Mouse (Mus musculus) erythroid progenitor cell, adult 5-6 weeks (primary cell): ENCODE measurements around the gene Fen1. TPM values are rescaled to one million over a fixed set of nuclear protein-coding genes. Genes with fewer than 3 reads are reported as not detected.
"Not testable (repeated sequence)": the region's sequence is repeated elsewhere in the genome, so short reads cannot be mapped to it uniquely, and the experiment has no call there.

ENCODE experiments used
- ATAC-seq: replicated peaks from 2 replicates; pipeline ENCODE4 v1.8.0; 2016; ENCODE audit warnings: moderate number of reproducible peaks, mild to moderate bottlenecking, moderate TSS enrichment, inconsistent platforms; ENCODE audit not compliant: poor library complexity, low FRiP score, severe bottlenecking
- total RNA-seq, 2 experiments: library from RNA; stranded (forward) in 1 of 2; stranded (reverse) in 1 of 2; fragments of 150-400 nt in 1 of 2; fragments of 186-747, 209-891 nt in 1 of 2; gene quantifications; 2 replicates each; pipeline versions ENCODE4 v1.2.3 to v1.2.4; 2015 to 2017; ENCODE audit warnings: low replicate concordance in 2 of 2

The Fen1 gene
- total RNA-seq, 2 experiments from 2014 or later = 100 to 108 TPM

DNA sequence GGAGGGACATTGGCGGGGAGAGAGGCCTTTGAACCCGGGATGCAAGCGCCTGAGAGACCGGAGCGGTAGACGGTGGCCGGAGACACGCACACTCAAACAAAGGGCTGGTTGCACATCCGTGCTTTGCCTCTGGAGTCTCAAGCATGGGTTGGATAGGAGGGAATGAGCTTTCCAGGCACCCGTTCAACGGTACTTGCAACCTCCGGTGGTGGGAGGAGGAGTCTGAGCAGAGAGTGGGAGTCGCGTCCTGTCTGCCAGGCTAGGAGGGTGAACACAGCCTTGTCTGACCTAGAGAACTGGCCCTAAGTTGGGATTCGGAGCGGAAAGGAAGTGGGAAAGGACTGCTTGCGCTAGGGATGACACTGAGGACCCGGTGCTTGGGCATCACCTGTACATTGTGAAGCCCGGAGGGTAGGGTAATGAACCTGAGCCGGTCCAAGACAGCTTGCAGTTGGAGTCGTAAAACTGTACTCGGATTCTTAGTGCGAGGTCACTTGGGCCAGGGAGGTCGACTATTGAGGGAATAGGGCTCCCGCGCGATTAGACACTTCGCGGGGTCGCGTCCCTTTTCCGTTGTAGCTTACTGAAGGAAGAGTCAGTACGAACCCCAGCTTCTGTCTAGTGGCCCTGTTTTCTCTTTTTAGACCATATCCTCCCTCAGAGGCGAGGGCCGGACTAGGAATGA is 20.5 kb downstream of the Fen1 start:
- peak; percentile 66 for ATAC-seq

DNA sequence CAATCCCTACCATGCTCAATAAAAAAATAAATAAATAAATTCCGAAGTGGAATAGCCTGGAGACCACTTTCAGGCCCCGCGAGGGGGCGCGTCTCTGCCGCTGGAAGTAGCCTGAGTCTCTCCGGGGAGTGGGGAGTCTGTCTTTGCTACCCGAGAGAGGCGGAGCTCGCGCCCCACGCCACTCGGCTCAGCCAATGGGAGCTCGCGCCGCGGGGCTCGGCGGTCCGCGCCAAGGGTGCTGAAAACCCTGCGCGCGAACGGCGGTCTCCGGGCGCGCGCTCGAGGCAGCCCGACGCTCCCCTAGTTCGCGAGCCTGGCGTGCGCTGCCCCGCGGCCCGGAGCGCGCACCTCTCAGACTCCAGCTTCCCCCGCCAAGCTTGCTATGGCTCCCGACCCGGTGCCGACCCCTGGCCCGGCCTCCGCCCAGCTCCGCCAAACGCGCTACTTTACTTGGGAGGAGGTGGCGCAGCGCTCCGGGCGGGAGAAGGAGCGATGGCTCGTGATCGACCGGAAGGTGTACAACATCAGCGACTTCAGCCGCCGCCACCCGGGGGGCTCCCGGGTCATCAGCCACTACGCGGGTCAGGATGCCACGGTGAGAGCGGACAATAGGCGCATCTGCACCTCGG is 21.2 kb downstream of the Fen1 start, which contains the start of gene Fads1:
Fads1 (plus strand) TSS at position 219 of the 629 bp plus-strand sequence.
- peak; percentile 93 for ATAC-seq

- peak; percentile 74 for ATAC-seq
Measured at GRCm38 (mm10) chr19:10182142-10182541, 21.8 kb downstream of the Fen1 start.

- ATAC-seq = no peak
Measured at GRCm38 (mm10) chr19:10181225-10181624, 22.7 kb downstream of the Fen1 start.

- no peak for ATAC-seq
Measured at GRCm38 (mm10) chr19:10176941-10177372, 27.0 kb downstream of the Fen1 start.

GRCm38 (mm10) chr19:10176477-10176876 is 27.5 kb downstream of the Fen1 start:
- ATAC-seq = no peak

DNA sequence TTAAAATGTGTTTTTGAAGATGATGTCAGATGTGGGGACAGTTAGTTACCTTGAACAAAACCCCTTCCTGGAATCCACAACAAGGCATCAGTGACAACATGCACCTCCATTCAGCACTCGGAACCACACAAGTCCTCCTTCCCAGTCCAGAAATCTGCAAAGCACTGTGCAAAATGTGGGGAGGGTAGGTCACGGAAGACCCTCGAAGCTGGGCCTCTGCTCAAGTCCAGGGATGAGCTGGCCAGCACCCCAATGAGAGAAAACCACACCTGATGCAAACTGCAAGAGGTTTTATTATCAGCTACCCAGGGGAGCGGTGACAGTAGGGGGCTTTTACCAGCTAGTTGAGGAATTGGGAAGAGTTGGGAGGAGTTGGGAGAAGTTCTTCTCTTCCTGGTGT is 29.0 kb downstream of the Fen1 start:
- ATAC-seq = no peak

- peak; percentile 43 for ATAC-seq
Measured at GRCm38 (mm10) chr19:10173844-10174539, 30.0 kb downstream of the Fen1 start.

DNA sequence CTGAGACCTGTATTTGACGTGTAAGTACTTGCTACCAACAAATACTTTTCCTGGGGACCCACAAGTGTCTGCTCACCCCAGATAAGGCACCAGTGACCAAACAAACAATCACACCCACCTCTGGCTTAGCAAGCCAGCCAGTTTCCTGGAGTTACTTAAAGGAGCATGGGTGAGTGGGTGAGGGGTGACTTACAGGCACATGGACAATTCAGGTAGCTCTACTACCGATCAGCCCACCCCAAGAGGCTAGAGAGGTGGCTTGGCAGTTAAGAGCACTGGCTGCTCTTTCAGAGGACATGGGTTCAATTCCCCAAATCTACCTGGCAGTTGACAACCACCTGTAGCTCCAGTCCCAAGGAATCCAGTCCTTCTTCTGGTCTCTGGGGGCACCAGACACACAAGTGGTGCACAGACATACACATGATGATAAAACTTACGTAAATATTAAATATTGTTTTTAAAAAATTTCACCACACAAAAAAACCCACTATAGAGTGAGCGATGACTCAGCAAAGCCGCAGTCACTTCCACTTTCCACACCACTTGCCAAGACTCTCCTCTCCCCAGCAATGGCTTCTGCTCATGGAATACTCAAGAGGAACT is 30.8 kb downstream of the Fen1 start:
- peak; percentile 94 for ATAC-seq

- no peak for ATAC-seq
Measured at GRCm38 (mm10) chr19:10171846-10172245, 32.1 kb downstream of the Fen1 start.

- no peak for ATAC-seq
Measured at GRCm38 (mm10) chr19:10171359-10171758, 32.6 kb downstream of the Fen1 start.

GRCm38 (mm10) chr19:10170466-10170865 is 33.5 kb downstream of the Fen1 start:
- no peak for ATAC-seq

GRCm38 (mm10) chr19:10169692-10170330 is 34.2 kb downstream of the Fen1 start:
- ATAC-seq = not testable (repeated sequence)

DNA sequence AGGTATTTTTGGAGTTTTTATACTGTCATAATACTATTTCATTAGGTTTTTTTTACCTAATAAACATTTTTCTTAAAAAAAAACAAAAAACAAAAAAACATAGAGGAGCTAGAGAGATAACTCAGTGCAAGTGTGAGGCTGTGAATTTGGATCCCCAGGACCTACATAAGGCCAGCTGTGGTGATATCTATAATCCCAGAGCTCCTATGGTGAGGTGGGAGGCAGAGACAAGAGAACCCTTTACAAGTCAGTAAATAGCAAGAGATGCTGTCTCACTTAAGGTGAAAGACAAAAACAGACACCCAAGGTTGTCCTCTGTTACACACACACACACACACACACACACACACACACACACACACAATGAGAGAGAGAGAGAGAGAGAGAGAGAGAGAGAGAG is 34.8 kb downstream of the Fen1 start:
- ATAC-seq = no peak

DNA sequence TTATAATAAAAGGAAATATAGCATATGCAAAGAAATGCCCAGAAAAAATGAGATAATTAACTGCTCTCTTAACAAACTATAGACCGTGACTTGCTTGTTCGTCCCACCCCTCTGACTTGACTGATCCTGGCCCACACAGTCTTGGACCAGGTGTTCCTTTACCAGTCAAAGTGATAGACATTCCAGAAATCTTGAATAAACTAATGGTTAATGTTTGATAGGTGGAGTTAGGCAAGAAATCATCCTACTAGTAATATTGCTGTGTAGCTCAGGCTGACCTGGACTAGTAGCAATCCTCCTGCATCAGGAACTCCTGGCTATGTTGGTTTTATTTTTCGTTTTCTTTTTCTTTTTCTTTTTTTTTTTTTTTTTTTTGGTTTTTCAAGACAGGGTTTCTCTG is 35.5 kb downstream of the Fen1 start:
- no peak for ATAC-seq

DNA sequence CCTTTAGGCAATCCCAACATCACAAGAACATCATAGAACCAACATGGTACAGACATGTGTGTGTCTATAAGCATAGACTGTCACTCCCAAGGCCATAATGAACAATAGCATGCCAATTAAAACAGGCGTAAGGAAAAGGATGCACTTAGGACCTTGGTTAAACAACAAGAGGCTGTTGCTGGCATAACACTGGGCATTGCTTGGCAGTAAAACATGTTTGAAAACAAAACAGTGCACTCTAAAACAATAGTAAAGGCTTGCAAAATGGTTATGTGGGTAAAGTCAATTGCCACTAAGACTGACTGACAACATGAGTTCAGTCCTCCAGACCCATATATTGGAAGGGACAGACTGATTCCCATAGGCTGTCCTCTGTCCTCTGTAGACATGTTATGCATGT is 36.0 kb downstream of the Fen1 start:
- no peak for ATAC-seq

GRCm38 (mm10) chr19:10167112-10167511 is 36.9 kb downstream of the Fen1 start:
- ATAC-seq = no peak

- ATAC-seq = not testable (repeated sequence)
Measured at GRCm38 (mm10) chr19:10165928-10166327, 38.0 kb downstream of the Fen1 start.

DNA sequence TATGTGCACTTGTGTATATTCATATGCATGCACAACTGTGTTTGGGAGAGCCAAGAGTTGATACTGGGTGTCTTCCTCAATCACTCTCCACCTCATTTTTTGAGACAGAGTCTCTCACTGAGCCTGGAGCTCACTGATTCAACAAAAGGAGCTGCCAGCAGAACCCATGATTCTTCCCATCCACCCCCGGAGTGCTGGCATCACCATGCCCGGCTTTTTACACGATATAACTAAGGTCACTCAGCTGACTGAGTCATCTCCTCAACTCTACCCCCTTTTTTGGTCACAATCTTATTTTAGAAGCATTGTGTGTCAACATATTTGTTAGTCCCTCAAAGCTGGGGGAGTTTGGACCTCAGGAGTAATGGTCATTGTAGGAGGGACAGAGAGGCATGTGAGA is 40.1 kb downstream of the Fen1 start:
- no peak for ATAC-seq

DNA sequence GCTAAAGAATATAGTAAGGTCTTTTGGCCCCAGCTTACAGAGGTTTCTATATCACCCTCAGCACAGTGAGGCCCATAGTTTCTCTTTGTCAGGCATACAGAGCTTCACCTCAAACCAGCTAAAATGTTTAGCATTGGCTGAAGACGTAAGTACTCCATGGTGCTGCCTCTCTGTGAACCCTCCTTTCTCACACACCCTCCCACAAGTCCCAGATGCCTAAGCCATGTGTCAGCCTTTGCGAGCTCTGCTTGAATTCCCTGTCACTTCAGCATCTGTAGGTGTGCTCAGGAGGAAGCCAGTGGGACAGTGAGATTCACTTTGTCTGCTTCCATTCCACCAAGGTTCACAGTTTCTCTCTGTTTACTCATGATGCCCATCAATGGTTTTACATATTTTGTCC is 46.2 kb downstream of the Fen1 start:
- ATAC-seq = no peak
